Mouse (Mus musculus) E14TG2a.4 (cell line): ENCODE results near the gene Klk1b4.

Experiments
- CTCF ChIP-seq: conservative IDR thresholded peaks from 2 replicates; pipeline ENCODE4 v1.5.1; 2014; ENCODE audit warnings: low read length
- NANOG ChIP-seq: IDR thresholded peaks from 2 replicates; pipeline ENCODE4 v1.6.1; 2014; ENCODE audit warnings: borderline replicate concordance, low read length, mixed read lengths
- POU5F1 ChIP-seq: IDR thresholded peaks from 2 replicates; pipeline ENCODE4 v1.6.1; 2014; ENCODE audit warnings: low read length, borderline replicate concordance

GRCm38 (mm10) chr7:44261147-44261546 lies 53.9 kb downstream of the Klk1b4 start, which contains the start of gene Gm15517:
- no peak for TF ChIP-seq CTCF
- TF ChIP-seq POU5F1, result no peak
- no peak for TF ChIP-seq NANOG
